Mouse (Mus musculus) liver, embryonic 16.5 days (tissue): ENCODE data around the gene Dnah2. TPM values are rescaled to one million over a fixed set of nuclear protein-coding genes. Genes with fewer than 3 reads are reported as not detected.
"Not testable (repeated sequence)": the region's sequence is repeated elsewhere in the genome, so short reads cannot be mapped to it uniquely, and the experiment has no call there.

Experiments used
- ATAC-seq: fragments of 200-750 bp; cut with Nextera tagmentation; 2 replicates; pipeline ENCODE4 v1.8.0; 2017; ENCODE audit warnings: low read depth, mild to moderate bottlenecking, moderate number of reproducible peaks, moderate library complexity
- H3K27ac ChIP-seq: fragments of 300-500 bp; sonication (generic); 2 replicates; pipeline ENCODE4 v1.5.1; 2014; ENCODE audit warnings: mild to moderate bottlenecking, low read length
- H3K27me3 ChIP-seq: fragments of 300-500 bp; sonication (generic); 2 replicates; pipeline ENCODE4 v1.6.1; 2014; ENCODE audit warnings: low read depth, low read length, mixed read lengths; ENCODE audit not compliant: control insufficient read depth, insufficient read depth
- H3K36me3 ChIP-seq: fragments of 300-500 bp; sonication (generic); 2 replicates; pipeline ENCODE4 v1.6.1; 2014; ENCODE audit warnings: mild to moderate bottlenecking; ENCODE audit not compliant: control insufficient read depth, insufficient read depth
- H3K4me1 ChIP-seq: fragments of 300-500 bp; sonication (generic); 2 replicates; pipeline ENCODE4 v1.6.1; 2014; ENCODE audit warnings: low read depth, low read length, mixed read lengths; ENCODE audit not compliant: control insufficient read depth
- H3K4me2 ChIP-seq: fragments of 300-500 bp; sonication (generic); 2 replicates; pipeline ENCODE4 v1.6.1; 2014; ENCODE audit warnings: low read depth, low read length, mixed read lengths
- H3K4me3 ChIP-seq: fragments of 300-500 bp; sonication (generic); 2 replicates; pipeline ENCODE4 v1.5.1; 2014; ENCODE audit warnings: low read depth, mild to moderate bottlenecking, low read length
- H3K9ac ChIP-seq: fragments of 300-500 bp; sonication (generic); 2 replicates; pipeline ENCODE4 v1.6.1; 2014; ENCODE audit warnings: low read depth, low read length
- H3K9me3 ChIP-seq: fragments of 300-500 bp; sonication (generic); replicated peaks from 2 replicates; pipeline ENCODE4 v1.6.1; 2016; ENCODE audit warnings: low read length; ENCODE audit not compliant: control insufficient read depth
- WGBS: fragments of 180-500 bp; shearing (Covaris S2); extraction: QIAGEN DNeasy Blood & Tissue Kit; methylation state at CpG from one replicate; pipeline ENCODE4 v1.1.7; 2014; ENCODE audit not compliant: insufficient replicate concordance; 5-methylcytosine and 5-hydroxymethylcytosine counted together
- polyA plus RNA-seq: library from polyadenylated mRNA; unstranded; fragments of >200 nt; fragmentation: Nextera tagmentation; extraction: Ambion mirVana; gene quantifications from 2 replicates; pipeline ENCODE4 v1.2.1, GENCODE M21; 2015

Gene Dnah2
- polyA plus RNA-seq, 1 experiment from 2014 or later, result 0.09 TPM

GRCm38 (mm10) chr11:69546423-69547053, 2.4 kb downstream of the Dnah2 start:
- Histone ChIP-seq H3K4me1 (peaks cover 12% of the 10 kb centered on the region), H3K27me3 (peaks cover 40% of the 10 kb centered on the region), H3K9ac (peak overlapping the region; percentile 44), H3K36me3 (no peaks in the 10 kb centered on the region), H3K4me3 (peak overlapping the region; percentile 58), H3K27ac (no peak overlapping the region), H3K4me2 (peak overlapping the region; percentile 85), H3K9me3 (no peaks in the 10 kb centered on the region)
- peak; percentile 43; the same call in 1 of the 2 replicates for ATAC-seq
- WGBS, result under 1% methylated on average over 44 of the region's 44 CpGs

- Histone ChIP-seq H3K27me3 (peaks cover 40% of the 10 kb centered on the region), H3K4me1 (peaks cover 12% of the 10 kb centered on the region), H3K9ac (no peak overlapping the region), H3K27ac (no peak overlapping the region), H3K4me3 (peak overlapping the region; percentile 58), H3K9me3 (no peaks in the 10 kb centered on the region), H3K4me2 (peak overlapping the region; percentile 85), H3K36me3 (no peaks in the 10 kb centered on the region)
- 18% methylated on average over 7 of the region's 7 CpGs for WGBS
- no peak for ATAC-seq
Measured at GRCm38 (mm10) chr11:69545957-69546356, 3.0 kb downstream of the Dnah2 start.

- Histone ChIP-seq H3K27me3 (peaks cover 26% of the 10 kb centered on the region), H3K9ac (no peak overlapping the region), H3K27ac (no peak overlapping the region), H3K9me3 (no peaks in the 10 kb centered on the region), H3K4me2 (no peak overlapping the region), H3K36me3 (no peaks in the 10 kb centered on the region), H3K4me1 (peaks cover 12% of the 10 kb centered on the region), H3K4me3 (no peak overlapping the region)
- 72% methylated on average over 3 of the region's 3 CpGs for WGBS
- ATAC-seq, result no peak
Measured at GRCm38 (mm10) chr11:69543598-69543997, 5.3 kb downstream of the Dnah2 start.

GRCm38 (mm10) chr11:69541741-69542140, 7.2 kb downstream of the Dnah2 start:
- H3K27me3 ChIP-seq, H3K4me1 ChIP-seq, H3K4me3 ChIP-seq, H3K27ac ChIP-seq, H3K9ac ChIP-seq, H3K4me2 ChIP-seq, H3K9me3 ChIP-seq, H3K36me3 ChIP-seq, ATAC-seq: not testable (repeated sequence)
- WGBS, result 44% methylated on average over 1 of the region's 3 CpGs

- no peak overlapping the region for H3K4me2 ChIP-seq
- no peaks in the 10 kb centered on the region for H3K9me3 ChIP-seq
- H3K27me3 ChIP-seq, result no peaks in the 10 kb centered on the region
- no peaks in the 10 kb centered on the region for H3K36me3 ChIP-seq
- 65% methylated on average over 2 of the region's 2 CpGs for WGBS
- ATAC-seq, result no peak
- no peak overlapping the region for H3K9ac ChIP-seq
- H3K27ac ChIP-seq, result no peak overlapping the region
- H3K4me3 ChIP-seq, result no peak overlapping the region
- no peaks in the 10 kb centered on the region; the same call in 1 of the 2 replicates for H3K4me1 ChIP-seq
Measured at GRCm38 (mm10) chr11:69540700-69541099, 8.2 kb downstream of the Dnah2 start.

GRCm38 (mm10) chr11:69534990-69535389, 13.9 kb downstream of the Dnah2 start:
- no peak overlapping the region for H3K4me3 ChIP-seq
- 27% methylated on average over 1 of the region's 1 CpGs for WGBS
- no peaks in the 10 kb centered on the region; the same call in 1 of the 2 replicates for H3K4me1 ChIP-seq
- H3K27ac ChIP-seq, result no peak overlapping the region
- no peaks in the 10 kb centered on the region for H3K9me3 ChIP-seq
- no peak overlapping the region for H3K9ac ChIP-seq
- no peaks in the 10 kb centered on the region for H3K27me3 ChIP-seq
- no peak for ATAC-seq
- no peak overlapping the region for H3K4me2 ChIP-seq
- no peaks in the 10 kb centered on the region for H3K36me3 ChIP-seq

GRCm38 (mm10) chr11:69532480-69533150, 16.3 kb downstream of the Dnah2 start:
- Histone ChIP-seq H3K9ac (no peak overlapping the region), H3K4me2 (no peak overlapping the region), H3K4me1 (no peaks in the 10 kb centered on the region), H3K27ac (no peak overlapping the region), H3K9me3 (no peaks in the 10 kb centered on the region), H3K27me3 (peaks cover 4% of the 10 kb centered on the region), H3K4me3 (no peak overlapping the region), H3K36me3 (no peaks in the 10 kb centered on the region)
- 55% methylated on average over 7 of the region's 7 CpGs for WGBS
- no peak for ATAC-seq

GRCm38 (mm10) chr11:69530755-69531154, 18.2 kb downstream of the Dnah2 start:
- not testable (repeated sequence) for H3K27ac ChIP-seq, H3K9ac ChIP-seq, H3K36me3 ChIP-seq, H3K9me3 ChIP-seq, ATAC-seq, H3K27me3 ChIP-seq, H3K4me2 ChIP-seq, H3K4me1 ChIP-seq, H3K4me3 ChIP-seq
- 71% methylated on average over 6 of the region's 6 CpGs for WGBS

GRCm38 (mm10) chr11:69530281-69530680, 18.6 kb downstream of the Dnah2 start:
- H3K4me3 ChIP-seq, H3K27ac ChIP-seq, H3K36me3 ChIP-seq, H3K4me2 ChIP-seq, H3K9ac ChIP-seq, H3K9me3 ChIP-seq, H3K4me1 ChIP-seq, ATAC-seq, H3K27me3 ChIP-seq: not testable (repeated sequence)
- 71% methylated on average over 3 of the region's 3 CpGs for WGBS
